Mouse (Mus musculus): ENCODE measurements around the gene Smc5. TPM values are rescaled to one million over a fixed set of nuclear protein-coding genes. Genes with fewer than 3 reads are reported as not detected.

Smc5 gene
- polyA plus RNA-seq, 1 experiment from 2014 or later = 39.5 TPM

DNA sequence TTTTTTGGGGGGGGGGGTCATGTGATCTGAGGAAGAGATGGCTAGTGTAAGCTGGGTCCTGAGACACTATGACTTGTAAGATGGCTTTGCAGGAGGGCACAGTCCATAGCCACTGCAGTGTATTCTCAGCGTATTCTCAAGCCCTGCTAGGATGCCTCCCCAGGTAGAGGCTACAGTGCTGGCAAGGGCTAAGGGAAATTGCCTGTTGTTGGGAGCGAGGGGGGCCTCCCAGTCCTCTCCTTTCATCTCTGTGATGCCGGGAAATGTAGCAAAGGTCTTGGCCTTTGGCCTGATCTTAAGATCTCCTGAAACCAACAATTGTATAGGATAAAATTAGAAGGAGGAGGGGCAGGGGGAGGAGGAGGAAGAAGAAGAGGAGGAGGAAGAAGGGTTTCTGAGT is 110.3 kb downstream of the Smc5 start:
- WGBS = 60% methylated on average over 3 of the region's 3 CpGs
- no peak for ATAC-seq
- H3K9ac ChIP-seq = no peak overlapping the region
- H3K36me3 ChIP-seq (ENCODE audit: poor library complexity, severe bottlenecking) = no peaks in the 10 kb centered on the region
- peaks cover 7% of the 10 kb centered on the region for H3K4me1 ChIP-seq
- no peak overlapping the region for H3K4me2 ChIP-seq
- no peaks in the 10 kb centered on the region for H3K9me3 ChIP-seq (replicated peaks)
- H3K27me3 ChIP-seq = no peaks in the 10 kb centered on the region
- H3K4me3 ChIP-seq = no peak overlapping the region
- H3K27ac ChIP-seq = no peak overlapping the region

DNA sequence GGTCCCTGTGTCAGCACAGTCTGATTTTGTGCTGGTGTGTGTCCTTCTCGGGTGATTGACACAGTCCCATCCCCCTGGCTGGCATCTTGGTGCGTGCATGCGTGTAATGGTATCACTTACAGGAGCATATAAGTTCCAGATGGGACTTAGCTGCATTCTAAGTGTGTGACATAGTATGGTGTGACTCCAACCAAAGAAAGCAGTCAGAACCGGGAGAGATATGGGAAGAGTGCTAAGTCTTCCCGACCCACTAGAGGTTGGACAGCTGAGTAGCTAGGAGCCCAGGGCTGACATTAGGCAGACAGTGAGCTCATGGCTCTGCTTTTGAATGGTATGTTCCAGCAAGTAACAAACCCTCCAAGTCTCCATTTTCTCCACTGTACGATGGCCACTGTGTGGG is 110.8 kb downstream of the Smc5 start:
- H3K4me1 ChIP-seq = peaks cover 7% of the 10 kb centered on the region
- H3K27me3 ChIP-seq = no peaks in the 10 kb centered on the region
- no peaks in the 10 kb centered on the region for H3K9me3 ChIP-seq (replicated peaks)
- H3K27ac ChIP-seq = no peak overlapping the region
- no peak overlapping the region for H3K4me3 ChIP-seq
- WGBS = 79% methylated on average over 6 of the region's 6 CpGs
- H3K36me3 ChIP-seq (ENCODE audit: poor library complexity, severe bottlenecking) = no peaks in the 10 kb centered on the region
- no peak overlapping the region for H3K4me2 ChIP-seq
- ATAC-seq = no peak
- no peak overlapping the region for H3K9ac ChIP-seq

- H3K36me3 ChIP-seq (ENCODE audit: poor library complexity, severe bottlenecking) = no peaks in the 10 kb centered on the region
- H3K27ac ChIP-seq = no peak overlapping the region
- no peaks in the 10 kb centered on the region for H3K27me3 ChIP-seq
- H3K4me3 ChIP-seq = no peak overlapping the region
- WGBS = 19% methylated on average over 8 of the region's 8 CpGs
- H3K4me1 ChIP-seq = peaks cover 7% of the 10 kb centered on the region
- no peak overlapping the region for H3K4me2 ChIP-seq
- no peaks in the 10 kb centered on the region for H3K9me3 ChIP-seq (replicated peaks)
- no peak overlapping the region for H3K9ac ChIP-seq
- no peak for ATAC-seq
Observed at GRCm38 (mm10) chr19:23162387-23162809, 111.3 kb downstream of the Smc5 start.

GRCm38 (mm10) chr19:23159780-23160395 is 113.8 kb downstream of the Smc5 start:
- no peak for ATAC-seq
- peaks cover 7% of the 10 kb centered on the region; the same call in 1 of the 2 replicates for H3K4me1 ChIP-seq
- H3K9ac ChIP-seq = no peak overlapping the region
- H3K4me3 ChIP-seq = no peak overlapping the region
- no peak overlapping the region for H3K27ac ChIP-seq
- H3K36me3 ChIP-seq (ENCODE audit: poor library complexity, severe bottlenecking) = no peaks in the 10 kb centered on the region
- no peak overlapping the region for H3K4me2 ChIP-seq
- WGBS = 81% methylated on average over 10 of the region's 10 CpGs
- no peaks in the 10 kb centered on the region for H3K9me3 ChIP-seq (replicated peaks)
- H3K27me3 ChIP-seq = no peaks in the 10 kb centered on the region

Other genes with a start within 250 kb of the Smc5 start
- gene Klf9, start 132.7 kb downstream of the Smc5 start, polyA plus RNA-seq (2015; fragmentation: Nextera tagmentation; extraction: Ambion mirVana) = 0.97 and 1.0 TPM in 2 replicates
- 1.0 and 1.4 TPM in 2 replicates for gene Mamdc2, start 174.5 kb upstream of the Smc5 start, polyA plus RNA-seq (2015; fragmentation: Nextera tagmentation; extraction: Ambion mirVana)

All from forebrain, embryonic 13.5 days (tissue).